Mouse (Mus musculus) midbrain, embryonic 15.5 days (tissue): ENCODE data around the gene Mdm2. TPM values are rescaled to one million over a fixed set of nuclear protein-coding genes. Genes with fewer than 3 reads are reported as not detected.

Experiments used
- ATAC-seq: fragments of 200-750 bp; cut with Nextera tagmentation; replicated peaks from 2 replicates; pipeline ENCODE4 v1.8.0; 2017; ENCODE audit warnings: moderate TSS enrichment
- H3K27ac ChIP-seq: fragments of 300-500 bp; sonication (generic); 2 replicates; pipeline ENCODE4 v1.5.1; 2015; ENCODE audit warnings: mild to moderate bottlenecking, inconsistent platforms
- H3K27me3 ChIP-seq: fragments of 300-500 bp; sonication (generic); replicated peaks from 2 replicates; pipeline ENCODE4 v1.6.1; 2015; ENCODE audit warnings: inconsistent platforms
- H3K36me3 ChIP-seq: fragments of 300-500 bp; sonication (generic); replicated peaks from 2 replicates; pipeline ENCODE4 v1.6.1; 2015; ENCODE audit warnings: inconsistent platforms
- H3K4me1 ChIP-seq: fragments of 300-500 bp; sonication (generic); 2 replicates; pipeline ENCODE4 v1.6.1; 2015; ENCODE audit warnings: inconsistent platforms
- H3K4me2 ChIP-seq: fragments of 300-500 bp; sonication (generic); 2 replicates; pipeline ENCODE4 v1.6.1; 2015; ENCODE audit warnings: inconsistent platforms, mild to moderate bottlenecking, moderate library complexity
- H3K4me3 ChIP-seq: fragments of 300-500 bp; sonication (generic); 2 replicates; pipeline ENCODE4 v1.5.1; 2015; ENCODE audit warnings: mild to moderate bottlenecking, inconsistent platforms
- H3K9ac ChIP-seq: fragments of 300-500 bp; sonication (generic); 2 replicates; pipeline ENCODE4 v1.6.1; 2015; ENCODE audit warnings: mild to moderate bottlenecking, inconsistent platforms
- H3K9me3 ChIP-seq: fragments of 300-500 bp; sonication (generic); 2 replicates; pipeline ENCODE4 v1.6.1; 2016; ENCODE audit warnings: inconsistent platforms
- WGBS: fragments of 180-500 bp; shearing (Covaris S2); methylation state at CpG from one replicate; pipeline ENCODE4 v1.1.7; 2015; ENCODE audit warnings: mixed read lengths; 5-methylcytosine and 5-hydroxymethylcytosine counted together
- polyA plus RNA-seq: library from polyadenylated mRNA; unstranded; fragments of >200 nt; fragmentation: Nextera tagmentation; extraction: Ambion mirVana; gene quantifications from 2 replicates; pipeline ENCODE4 v1.2.1, GENCODE M21; 2015

Gene Mdm2
- polyA plus RNA-seq, 1 experiment from 2014 or later: 58.2 TPM

DNA sequence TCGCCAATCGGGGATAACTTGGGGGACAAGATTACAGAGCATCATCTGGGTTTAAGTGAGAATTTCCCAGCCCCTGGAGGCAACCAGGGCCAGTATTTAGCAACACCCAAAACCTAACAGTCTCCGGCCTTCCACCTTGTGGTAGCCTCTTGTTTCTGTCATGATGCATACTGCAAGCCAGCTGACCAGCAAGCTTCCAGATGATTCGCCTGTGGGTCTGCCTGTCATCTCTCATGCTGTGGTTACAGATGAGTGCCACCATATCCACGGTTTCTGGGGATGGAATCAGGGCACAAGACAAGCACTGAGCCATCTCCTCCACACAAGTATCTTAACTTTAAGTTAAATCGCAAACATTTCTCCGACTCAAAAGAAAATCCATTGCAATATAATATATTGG is 23.0 kb downstream of the Mdm2 start:
- Histone ChIP-seq H3K27me3 (no peaks in the 10 kb centered on the region), H3K9me3 (no peaks in the 10 kb centered on the region), H3K4me2 (no peak overlapping the region), H3K36me3 (peaks cover 31% of the 10 kb centered on the region), H3K27ac (no peak overlapping the region), H3K4me1 (no peaks in the 10 kb centered on the region), H3K9ac (no peak overlapping the region), H3K4me3 (no peak overlapping the region)
- ATAC-seq: no peak
- 90% methylated on average over 7 of the region's 7 CpGs for WGBS

- ATAC-seq: no peak
- H3K4me1 ChIP-seq: no peaks in the 10 kb centered on the region
- no peaks in the 10 kb centered on the region for H3K9me3 ChIP-seq
- no peak overlapping the region for H3K4me3 ChIP-seq
- no peak overlapping the region for H3K9ac ChIP-seq
- WGBS: 75% methylated on average over 3 of the region's 3 CpGs
- H3K27me3 ChIP-seq: no peaks in the 10 kb centered on the region
- H3K27ac ChIP-seq: no peak overlapping the region
- no peak overlapping the region for H3K4me2 ChIP-seq
- peaks cover 26% of the 10 kb centered on the region for H3K36me3 ChIP-seq
Observed at GRCm38 (mm10) chr10:117687018-117687417, 23.5 kb downstream of the Mdm2 start.

GRCm38 (mm10) chr10:117685849-117686591 is 24.5 kb downstream of the Mdm2 start:
- 92% methylated on average over 13 of the region's 13 CpGs for WGBS
- Histone ChIP-seq H3K4me2 (no peak overlapping the region), H3K4me3 (no peak overlapping the region), H3K9me3 (no peaks in the 10 kb centered on the region), H3K27me3 (no peaks in the 10 kb centered on the region), H3K36me3 (peaks cover 19% of the 10 kb centered on the region), H3K9ac (no peak overlapping the region), H3K27ac (no peak overlapping the region), H3K4me1 (no peaks in the 10 kb centered on the region)
- no peak for ATAC-seq

DNA sequence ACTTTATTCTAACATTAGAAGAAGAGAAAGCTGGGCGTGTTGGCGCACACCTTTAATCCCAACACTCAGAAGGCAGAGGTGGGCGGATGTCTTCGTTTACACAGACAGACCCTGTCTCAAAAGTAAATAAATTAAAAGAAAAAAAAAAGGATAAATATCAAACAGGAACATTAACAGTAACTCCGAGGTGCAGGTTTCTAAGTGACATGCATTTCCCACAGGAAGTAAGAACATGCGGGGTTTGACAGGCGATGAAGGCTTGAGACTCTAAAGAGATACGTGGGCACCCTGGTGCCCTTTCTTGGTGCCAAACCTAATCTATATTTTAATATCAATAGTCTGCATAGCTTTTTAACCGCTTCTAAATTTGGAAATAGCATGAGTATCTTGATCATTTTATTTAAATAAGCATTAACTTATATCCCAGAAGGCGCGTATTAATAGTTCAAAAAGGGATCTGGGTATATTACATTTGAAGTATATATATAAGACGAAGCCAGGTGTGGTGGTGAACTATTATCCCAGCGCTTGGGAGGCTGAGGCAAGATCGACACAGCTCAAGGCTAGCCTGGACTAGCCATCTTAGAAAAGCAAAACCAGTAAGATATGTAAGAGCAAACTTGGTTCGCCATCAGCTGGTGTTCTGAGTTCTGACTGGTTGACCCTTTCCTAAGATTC is 25.2 kb downstream of the Mdm2 start:
- H3K4me1 ChIP-seq: no peaks in the 10 kb centered on the region
- WGBS: 94% methylated on average over 15 of the region's 15 CpGs
- no peak overlapping the region for H3K4me2 ChIP-seq
- no peak overlapping the region for H3K27ac ChIP-seq
- H3K36me3 ChIP-seq: peaks cover 13% of the 10 kb centered on the region; the same call in 1 of the 2 replicates
- no peak for ATAC-seq
- H3K4me3 ChIP-seq: no peak overlapping the region
- no peaks in the 10 kb centered on the region for H3K27me3 ChIP-seq
- H3K9ac ChIP-seq: no peak overlapping the region
- no peaks in the 10 kb centered on the region for H3K9me3 ChIP-seq

GRCm38 (mm10) chr10:117684298-117685170 is 26.0 kb downstream of the Mdm2 start:
- 90% methylated on average over 19 of the region's 19 CpGs for WGBS
- no peak overlapping the region for H3K27ac ChIP-seq
- no peak overlapping the region for H3K9ac ChIP-seq
- no peaks in the 10 kb centered on the region for H3K9me3 ChIP-seq
- H3K36me3 ChIP-seq: peaks cover 7% of the 10 kb centered on the region; the same call in 1 of the 2 replicates
- no peak overlapping the region for H3K4me2 ChIP-seq
- H3K4me3 ChIP-seq: no peak overlapping the region
- no peaks in the 10 kb centered on the region for H3K27me3 ChIP-seq
- H3K4me1 ChIP-seq: no peaks in the 10 kb centered on the region
- ATAC-seq: no peak

DNA sequence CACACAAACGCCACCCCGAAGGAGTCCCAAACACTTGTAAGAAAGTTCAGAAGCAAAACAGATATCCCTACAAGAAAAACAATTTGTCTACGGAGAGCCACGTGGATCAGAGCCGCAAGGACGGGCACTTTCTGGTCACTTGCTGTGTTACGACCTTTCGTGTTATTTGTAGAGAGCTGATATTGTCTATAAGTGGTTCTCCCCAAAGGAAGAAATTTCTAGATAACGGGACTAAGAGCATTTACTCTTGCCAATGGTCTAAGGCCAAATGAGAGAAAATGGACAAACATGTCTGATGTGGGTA is 26.9 kb downstream of the Mdm2 start:
- H3K36me3 ChIP-seq: no peaks in the 10 kb centered on the region; the same call in 1 of the 2 replicates
- H3K9me3 ChIP-seq: no peaks in the 10 kb centered on the region
- H3K27ac ChIP-seq: no peak overlapping the region
- H3K9ac ChIP-seq: no peak overlapping the region
- H3K4me1 ChIP-seq: no peaks in the 10 kb centered on the region
- ATAC-seq: no peak
- WGBS: 91% methylated on average over 9 of the region's 9 CpGs
- no peak overlapping the region for H3K4me3 ChIP-seq
- no peak overlapping the region for H3K4me2 ChIP-seq
- H3K27me3 ChIP-seq: no peaks in the 10 kb centered on the region

DNA sequence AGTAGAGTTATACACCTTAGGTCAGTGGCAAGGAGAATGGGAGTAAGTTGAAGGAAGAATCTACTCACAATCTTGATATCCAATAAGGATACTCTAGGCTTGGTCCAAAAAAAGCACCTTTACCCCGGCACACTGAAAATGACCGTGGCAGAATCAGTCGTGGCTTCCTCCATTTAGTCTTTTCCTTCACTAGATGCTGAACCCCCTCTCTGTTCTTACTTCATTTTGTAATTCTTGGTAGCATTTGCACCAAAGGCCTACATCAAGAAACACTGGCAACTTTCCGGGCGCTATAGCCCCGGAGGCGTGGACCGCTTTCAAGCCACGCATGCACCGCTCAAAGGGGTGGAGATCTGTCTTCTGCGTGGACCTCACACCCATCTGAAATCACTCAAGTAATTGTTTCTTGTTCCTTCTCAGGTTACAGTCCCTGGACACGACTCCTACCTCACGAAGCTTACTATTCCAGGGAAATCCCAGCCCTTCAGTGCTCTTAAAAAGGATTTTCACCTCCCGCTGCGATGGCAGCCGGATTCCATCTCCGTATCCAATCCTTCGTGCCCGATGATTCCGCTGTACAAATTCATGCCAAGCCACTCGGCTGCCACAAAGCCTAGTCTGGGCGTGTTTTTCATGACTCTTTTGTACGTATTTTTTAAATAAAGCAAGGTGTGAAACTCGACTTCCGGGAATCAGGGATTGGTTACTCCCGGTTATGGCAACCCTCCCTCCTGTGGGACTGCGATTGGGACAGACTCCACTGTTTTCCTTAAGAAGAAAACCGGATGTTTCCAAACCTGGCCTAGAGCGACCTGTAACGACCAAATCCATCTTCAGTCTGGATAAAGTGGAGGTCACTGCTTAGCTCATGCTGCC is 27.5 kb downstream of the Mdm2 start:
- no peaks in the 10 kb centered on the region for H3K27me3 ChIP-seq
- H3K27ac ChIP-seq: no peak overlapping the region
- no peak overlapping the region for H3K4me3 ChIP-seq
- 85% methylated on average over 30 of the region's 30 CpGs for WGBS
- H3K9ac ChIP-seq: no peak overlapping the region
- H3K36me3 ChIP-seq: no peaks in the 10 kb centered on the region; the same call in 1 of the 2 replicates
- no peaks in the 10 kb centered on the region for H3K9me3 ChIP-seq
- no peak overlapping the region for H3K4me2 ChIP-seq
- ATAC-seq: no peak
- H3K4me1 ChIP-seq: no peaks in the 10 kb centered on the region

DNA sequence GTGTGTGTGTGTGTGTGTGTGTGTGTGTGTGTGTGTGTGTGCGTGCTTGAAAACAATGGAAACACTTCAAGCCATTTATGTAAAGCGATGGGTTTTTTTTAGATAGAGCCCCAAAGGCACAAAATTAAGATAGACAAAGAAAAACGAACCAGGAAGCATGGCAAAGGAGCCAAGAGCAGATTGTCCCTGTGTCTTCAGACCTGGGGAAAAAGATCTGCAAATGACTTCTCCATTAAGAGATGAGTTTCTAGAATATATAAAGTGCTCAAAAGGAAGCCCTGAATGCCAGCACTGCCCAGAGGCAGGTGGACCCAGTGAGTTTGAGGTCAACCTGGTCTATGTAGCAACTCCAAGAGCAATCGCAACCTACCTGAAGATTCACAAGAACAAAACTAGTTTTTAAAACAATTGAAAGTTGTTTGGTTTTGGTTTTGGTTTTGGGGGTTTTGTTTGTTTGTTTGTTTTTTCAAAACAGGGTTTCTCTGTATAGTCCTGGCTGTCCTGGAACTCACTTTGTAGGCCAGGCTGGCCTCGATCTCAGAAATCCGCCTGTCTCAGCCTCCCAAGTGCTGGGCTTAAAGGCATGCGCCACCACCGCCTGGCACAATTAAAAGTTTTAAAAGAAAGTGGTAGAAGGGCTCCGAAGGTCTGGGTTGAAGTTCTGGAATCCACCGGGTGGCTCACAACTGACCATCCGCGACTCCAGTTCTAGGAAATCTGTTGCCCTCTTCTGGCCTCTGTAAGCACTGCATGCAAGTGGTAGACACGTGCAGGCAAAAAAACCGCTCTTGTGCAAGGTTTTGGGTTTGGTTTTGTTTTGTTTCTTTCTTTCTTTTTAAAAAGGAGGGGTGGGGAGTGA is 28.3 kb downstream of the Mdm2 start:
- H3K4me3 ChIP-seq: no peak overlapping the region
- ATAC-seq: no peak
- H3K4me1 ChIP-seq: no peaks in the 10 kb centered on the region
- no peaks in the 10 kb centered on the region for H3K36me3 ChIP-seq
- WGBS: 67% methylated on average over 14 of the region's 14 CpGs
- H3K27me3 ChIP-seq: no peaks in the 10 kb centered on the region
- no peak overlapping the region for H3K4me2 ChIP-seq
- no peak overlapping the region for H3K27ac ChIP-seq
- H3K9me3 ChIP-seq: no peaks in the 10 kb centered on the region
- H3K9ac ChIP-seq: no peak overlapping the region

GRCm38 (mm10) chr10:117681543-117681942 is 29.0 kb downstream of the Mdm2 start:
- Histone ChIP-seq H3K27me3 (no peaks in the 10 kb centered on the region), H3K9me3 (no peaks in the 10 kb centered on the region), H3K4me3 (no peak overlapping the region), H3K9ac (no peak overlapping the region), H3K4me1 (peaks cover under 1% of the 10 kb centered on the region; the same call in 1 of the 2 replicates), H3K27ac (no peak overlapping the region), H3K36me3 (no peaks in the 10 kb centered on the region), H3K4me2 (no peak overlapping the region)
- 84% methylated on average over 3 of the region's 3 CpGs for WGBS
- ATAC-seq: no peak

- Histone ChIP-seq H3K4me2 (no peak overlapping the region), H3K9me3 (no peaks in the 10 kb centered on the region), H3K4me3 (no peak overlapping the region), H3K27ac (no peak overlapping the region), H3K36me3 (no peaks in the 10 kb centered on the region), H3K27me3 (no peaks in the 10 kb centered on the region), H3K4me1 (peaks cover 6% of the 10 kb centered on the region), H3K9ac (no peak overlapping the region)
- ATAC-seq: no peak
- 89% methylated on average over 12 of the region's 12 CpGs for WGBS
Observed at GRCm38 (mm10) chr10:117680868-117681513, 29.6 kb downstream of the Mdm2 start.
